Mouse (Mus musculus) brain, adult 2 months (tissue): ENCODE measurements around the gene Prx.
A peak's percentile ranks its signal among the peaks of the same experiment; 100 is the strongest.

Experiments used
- DNase-seq: peaks from one replicate; pipeline ENCODE4 v3.0.0; 2011; ENCODE audit warnings: low read depth, low spot score

Prx gene

DNA sequence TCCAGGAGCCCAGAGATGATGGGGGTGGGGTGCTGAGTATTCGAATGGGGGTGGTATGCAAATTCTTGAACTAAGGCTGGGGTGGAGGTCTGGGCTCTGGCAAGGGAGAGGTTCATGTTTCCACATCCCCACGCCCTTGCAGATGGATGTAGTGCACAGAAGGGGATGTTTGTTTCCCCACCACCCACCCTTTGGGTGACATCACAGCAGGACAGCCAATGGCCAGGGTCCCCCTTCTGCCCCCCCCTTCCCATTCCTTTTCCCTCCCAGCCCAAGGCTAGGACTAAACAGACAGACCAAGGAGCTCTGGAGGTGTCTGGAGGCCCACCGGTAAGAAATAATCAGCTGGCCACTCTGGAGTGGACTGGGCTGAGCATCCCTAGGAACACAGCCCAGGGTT lies at the start of gene Prx:
TSS of gene Prx (plus strand) at position 289 of the 400 bp plus-strand sequence.
- no peak for DNase-seq

DNA sequence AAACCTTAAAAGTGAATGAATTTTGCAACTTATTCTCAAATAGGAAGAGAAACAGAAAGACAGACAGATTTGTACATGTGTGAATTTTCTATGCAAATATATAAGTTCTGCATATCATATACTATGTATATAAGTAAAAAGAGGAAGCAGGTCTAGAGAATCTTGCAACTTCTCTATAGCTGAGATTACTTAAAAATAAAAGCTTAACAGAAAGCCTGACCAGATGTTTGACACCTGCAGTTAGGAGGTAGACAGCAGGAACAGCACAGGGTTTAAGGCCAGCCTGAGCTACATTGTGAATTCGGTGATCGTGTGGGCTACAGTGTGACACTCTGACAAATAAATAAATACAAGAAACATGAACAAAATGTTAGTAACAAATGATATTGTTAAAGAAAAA lies 47.8 kb upstream of the Prx start:
- no peak for DNase-seq

DNA sequence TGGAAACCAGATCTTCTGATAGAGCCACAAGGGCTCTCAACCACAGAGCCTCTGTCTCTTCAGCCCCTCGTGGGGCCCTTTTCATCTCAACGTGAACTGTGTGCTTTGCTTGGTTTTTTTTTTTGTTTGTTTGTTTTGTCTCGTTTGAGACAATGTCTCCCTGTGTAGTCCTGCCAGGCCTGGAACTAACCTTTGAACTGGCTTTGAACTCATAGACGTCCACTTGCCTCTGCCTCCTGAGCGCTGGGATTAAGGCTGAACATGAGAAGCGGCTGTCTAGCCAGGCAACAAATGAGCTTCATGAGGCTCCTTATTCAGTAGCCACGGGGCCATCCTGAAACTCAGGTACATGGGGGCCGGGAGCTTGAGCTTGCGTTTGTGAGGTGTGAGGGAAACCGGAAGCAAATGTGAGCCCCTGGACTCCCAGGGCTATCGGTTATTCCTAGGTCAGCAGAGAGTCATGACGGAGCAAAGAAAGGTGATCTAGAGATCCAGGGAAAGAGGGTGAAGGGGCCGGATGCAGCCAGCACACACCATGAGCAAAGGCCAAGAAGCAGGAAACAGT lies 46.8 kb upstream of the Prx start:
- DNase-seq, result no peak

DNA sequence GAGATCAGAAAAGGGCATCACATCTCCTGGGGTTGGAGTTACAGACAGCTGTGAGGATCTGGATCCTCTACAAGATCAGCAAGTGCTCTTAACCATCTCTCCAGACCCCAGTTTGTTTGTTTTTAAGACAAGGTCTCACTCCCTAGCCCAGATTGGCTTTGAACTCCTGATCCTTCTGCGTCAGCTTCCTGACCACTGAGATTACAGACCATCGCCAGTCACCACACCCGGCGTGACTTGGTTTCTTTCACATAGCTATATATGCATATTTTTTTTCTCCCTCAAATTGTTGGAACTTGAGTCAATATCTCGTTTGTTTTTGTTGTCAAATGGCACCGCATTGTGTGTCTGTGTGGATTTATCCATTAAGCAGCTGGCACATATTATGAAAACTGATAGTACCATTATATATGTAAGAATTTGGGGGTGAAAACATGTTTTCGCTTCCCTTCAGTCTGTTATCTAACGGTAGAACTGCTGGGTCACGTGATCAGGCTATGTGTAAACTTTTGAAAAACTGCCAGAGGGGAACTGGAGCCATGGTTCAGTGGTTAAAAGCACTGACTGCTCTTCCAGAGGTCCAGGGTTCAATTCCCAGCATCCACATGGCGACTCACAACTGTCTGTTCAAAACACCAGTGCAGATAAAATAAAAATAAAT lies 44.5 kb upstream of the Prx start:
- no peak for DNase-seq

DNA sequence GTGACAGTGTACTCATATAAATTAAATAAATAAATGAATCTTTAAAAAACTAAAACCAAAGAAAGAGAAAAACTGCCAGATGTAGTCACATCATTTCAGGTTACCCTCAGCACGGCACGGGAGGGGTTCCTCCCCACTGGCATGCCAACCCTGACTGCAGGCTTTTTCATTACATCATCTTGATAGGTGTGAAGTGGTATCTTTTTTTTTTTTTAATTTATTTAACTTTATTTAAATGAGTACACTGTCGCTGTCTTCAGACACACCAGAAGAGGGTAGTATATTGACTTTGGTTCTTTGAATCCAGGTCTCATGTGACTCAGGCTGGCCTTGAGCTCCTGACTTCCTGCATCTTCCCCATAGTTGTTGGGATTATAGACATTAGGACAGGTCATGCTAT lies 43.9 kb upstream of the Prx start:
- DNase-seq, result no peak

DNA sequence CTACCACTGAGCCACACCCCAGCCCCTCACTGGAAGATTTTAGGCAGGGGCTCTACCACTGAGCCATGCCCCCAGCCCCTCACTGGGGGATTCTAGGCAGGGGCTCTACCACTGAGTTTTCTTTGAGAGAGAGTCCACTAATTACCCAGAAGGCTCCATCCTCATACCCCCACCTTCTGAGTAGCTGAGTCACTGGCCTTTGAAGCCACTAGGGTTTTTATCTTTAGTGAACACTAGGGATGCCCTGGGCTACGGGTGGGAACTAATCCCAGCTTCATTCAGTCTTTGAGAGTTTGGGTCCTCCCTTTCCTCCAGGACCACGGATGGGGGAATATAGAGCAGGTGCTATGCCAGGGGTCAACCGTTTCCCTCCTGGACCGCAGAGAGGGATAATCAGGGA lies 40.5 kb upstream of the Prx start:
- DNase-seq, result no peak

DNA sequence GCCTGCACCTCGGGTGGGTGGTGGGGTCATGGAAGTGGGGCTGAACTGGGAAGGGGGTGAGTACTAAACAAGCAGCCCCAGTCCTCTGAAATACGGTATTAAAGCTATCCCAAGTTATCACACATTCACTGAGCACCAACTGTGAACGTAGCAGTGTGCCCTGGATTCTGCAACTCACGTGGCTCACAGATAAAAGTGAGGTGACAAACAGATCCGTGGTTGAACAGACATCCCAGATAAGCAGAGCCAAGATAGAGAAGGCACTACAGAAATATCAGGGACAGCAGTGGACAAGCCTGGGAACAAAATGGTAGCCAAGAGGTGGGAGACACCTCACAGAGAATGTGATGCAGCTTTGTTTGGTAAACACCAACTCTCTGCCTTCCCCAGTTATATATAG lies 39.5 kb upstream of the Prx start:
- DNase-seq, result no peak

DNA sequence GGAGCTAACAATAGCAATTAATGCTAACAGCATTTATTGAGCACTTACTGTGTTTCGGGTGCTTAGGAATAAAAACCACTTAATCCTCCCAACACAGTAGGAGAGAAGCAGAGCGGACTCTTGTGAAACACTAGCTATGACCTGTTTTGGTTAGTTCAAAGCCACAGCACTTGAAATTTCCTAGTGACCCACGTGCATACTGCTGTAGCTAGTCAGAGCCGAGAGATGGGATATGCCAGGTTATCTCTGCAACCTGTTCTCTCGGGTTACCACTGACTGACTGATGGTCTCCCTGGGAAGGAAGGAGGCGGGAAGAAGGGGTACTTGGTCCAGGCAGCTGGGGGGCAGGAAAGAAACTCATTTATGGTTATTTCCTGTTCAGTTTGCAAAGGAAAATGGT lies 38.6 kb upstream of the Prx start:
- no peak for DNase-seq

DNA sequence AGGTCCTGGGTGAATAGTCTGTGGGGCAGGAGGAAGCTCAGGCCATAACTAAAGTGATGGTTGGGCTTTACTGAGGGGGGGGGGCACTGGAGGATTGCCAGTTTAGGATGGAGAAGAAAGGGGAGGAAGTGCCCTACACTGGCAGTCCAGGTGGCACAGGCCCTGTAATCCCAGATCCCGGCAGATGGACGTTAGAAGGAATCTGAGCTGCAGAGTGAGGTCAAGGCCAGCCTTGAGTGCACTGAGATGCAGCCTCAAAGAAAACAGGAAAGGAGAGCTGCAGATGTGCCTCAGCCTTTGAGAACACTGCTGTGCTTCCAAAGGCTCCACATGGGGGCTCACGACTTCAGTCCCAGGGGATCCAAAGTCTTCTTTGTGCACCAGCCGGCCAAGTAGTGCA lies 31.5 kb upstream of the Prx start:
- peak; percentile 29 for DNase-seq

DNA sequence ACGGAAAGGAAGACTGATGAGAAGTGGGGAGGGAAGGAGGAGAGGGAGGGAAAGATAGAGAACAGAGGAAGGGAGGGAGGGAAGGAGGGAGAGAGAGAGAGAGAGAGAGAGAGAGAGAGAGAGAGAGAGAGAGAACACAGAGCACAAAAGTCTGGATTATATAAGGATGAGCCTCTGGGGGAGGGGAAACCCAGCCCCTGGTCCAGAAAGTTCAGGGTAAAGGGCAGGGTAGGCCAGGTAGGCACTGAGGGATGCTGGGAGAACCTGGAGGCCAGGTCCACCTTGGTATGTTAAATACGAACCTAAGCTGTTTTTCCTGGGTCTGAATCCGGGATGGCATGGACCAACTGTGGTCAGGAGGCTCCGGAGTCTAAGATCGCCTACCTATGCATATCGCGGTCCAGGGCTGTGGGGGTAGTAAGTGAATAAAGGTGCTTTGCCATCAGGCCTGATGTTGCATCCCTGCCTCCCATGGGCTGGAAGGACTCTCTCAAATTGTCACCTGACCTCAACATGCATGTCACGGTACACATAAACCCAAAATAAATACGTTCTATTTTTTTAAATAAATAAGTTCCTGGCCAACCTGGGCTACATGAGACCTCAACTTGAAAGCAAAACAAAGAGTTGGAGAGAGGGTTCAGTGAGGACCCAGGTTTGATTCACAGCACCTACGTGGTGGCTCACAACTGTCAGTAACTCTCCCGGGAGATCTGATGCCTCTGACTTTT lies 27.6 kb upstream of the Prx start:
- no peak for DNase-seq

DNA sequence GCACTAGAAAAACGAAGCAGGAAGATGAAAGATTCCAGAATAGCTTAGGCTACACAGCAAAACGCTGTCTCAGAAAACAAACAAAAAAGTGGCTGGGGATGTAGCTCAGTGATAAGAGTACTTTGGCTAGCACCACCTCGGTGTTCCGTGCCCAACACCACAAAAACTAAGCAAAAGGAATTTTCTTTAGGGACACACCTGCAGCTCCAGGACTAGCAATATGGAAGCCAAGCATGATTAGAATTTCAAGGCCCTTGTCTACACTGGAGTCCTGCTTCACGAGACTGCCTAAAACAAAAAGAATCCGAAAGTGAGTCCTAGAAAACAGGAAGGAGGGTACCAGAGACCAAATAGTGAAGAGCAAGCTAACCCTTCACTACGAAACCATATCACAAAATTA lies 26.5 kb upstream of the Prx start:
- DNase-seq, result no peak

DNA sequence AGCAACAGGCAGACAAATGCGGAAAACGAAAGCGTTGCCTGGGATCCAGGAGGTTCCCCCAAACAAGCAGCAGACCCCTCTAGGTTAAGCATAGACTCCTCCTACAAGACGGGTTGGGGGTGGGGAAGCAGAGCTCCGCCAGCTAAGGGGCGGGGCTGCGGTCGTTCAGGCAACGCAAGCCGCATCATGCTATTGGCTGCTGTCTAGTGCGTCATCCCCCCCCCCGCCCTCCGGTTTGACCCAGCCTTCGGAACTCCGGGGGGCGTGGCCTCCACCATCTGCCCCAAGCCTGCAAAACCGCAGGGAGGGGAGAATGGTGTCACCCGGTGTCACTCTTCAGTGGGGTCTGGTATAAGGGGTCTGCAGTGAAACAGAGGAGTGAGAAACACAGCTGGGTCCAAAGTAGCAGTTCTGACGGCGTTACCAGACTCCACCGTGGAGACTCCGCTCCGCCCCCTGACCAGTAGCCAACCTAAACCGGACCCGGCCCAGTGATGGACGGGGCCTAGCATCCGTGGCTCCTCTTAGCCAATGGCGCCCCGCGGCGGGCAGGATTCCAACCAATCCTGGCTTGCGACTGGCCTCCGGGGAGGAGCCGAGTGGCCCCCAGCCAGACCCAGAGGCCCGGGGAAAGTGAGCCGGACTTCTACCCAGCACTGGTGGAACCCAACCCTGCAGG lies 25.8 kb upstream of the Prx start, which contains the start of gene Sertad3:
TSS of gene Sertad3 (plus strand) at position 613 of the 679 bp plus-strand sequence.
- DNase-seq, result peak; percentile 99

DNA sequence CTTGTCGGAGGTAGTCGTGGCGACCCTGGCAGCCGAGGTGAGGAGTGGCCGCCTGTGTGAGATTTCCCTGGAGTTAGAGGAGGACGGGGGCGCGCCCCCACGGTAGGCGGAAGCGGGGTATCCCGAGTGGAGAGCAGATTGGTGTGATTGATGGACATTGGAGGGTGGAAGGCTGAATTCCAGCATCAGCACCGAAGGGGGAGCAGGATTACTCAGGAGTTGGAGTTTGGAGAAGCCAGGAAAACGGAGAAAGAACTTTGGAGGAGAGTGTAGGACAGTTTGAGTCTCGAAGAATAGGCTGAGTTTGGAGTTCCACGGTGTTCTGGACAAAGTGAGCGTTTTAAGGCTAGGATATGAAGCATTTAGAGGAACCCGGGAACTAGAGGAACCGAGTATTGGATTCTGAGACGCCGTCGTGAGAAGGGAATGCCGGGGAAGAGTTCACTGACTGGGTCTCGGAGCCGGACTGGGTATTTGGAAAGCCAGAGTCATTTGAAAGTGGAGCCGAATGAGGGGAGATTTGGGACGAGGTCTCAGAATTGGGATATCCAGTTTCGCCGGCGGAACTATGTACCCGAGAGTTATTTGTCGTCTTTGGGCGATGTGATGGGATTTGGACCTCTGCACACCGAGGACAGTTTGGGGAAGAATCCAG lies 25.2 kb upstream of the Prx start:
- no peak for DNase-seq

DNA sequence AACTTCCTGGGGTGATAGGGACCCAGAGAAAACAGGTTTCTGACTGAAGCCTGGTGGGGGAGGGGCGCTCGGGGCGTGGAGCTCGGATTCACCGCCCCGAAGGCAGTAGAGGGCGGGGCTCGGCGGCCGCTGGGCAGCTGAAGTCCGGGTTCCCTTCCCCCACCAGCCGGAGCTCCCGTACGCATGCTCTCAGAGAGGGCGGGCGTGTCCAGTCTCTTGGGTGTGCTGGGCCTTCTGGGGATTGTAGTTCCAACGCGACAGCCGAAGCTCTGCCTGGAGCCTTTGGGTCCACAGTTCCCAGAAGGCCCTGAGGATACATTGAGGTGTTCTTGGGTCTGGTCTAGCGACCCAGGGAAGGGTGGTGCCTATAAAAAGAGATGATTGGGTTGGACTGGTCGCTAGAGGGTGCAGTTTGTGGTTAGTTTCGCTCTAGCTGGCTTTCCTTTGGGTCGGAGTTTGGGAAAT lies 24.6 kb upstream of the Prx start:
- DNase-seq, result peak; percentile 100

DNA sequence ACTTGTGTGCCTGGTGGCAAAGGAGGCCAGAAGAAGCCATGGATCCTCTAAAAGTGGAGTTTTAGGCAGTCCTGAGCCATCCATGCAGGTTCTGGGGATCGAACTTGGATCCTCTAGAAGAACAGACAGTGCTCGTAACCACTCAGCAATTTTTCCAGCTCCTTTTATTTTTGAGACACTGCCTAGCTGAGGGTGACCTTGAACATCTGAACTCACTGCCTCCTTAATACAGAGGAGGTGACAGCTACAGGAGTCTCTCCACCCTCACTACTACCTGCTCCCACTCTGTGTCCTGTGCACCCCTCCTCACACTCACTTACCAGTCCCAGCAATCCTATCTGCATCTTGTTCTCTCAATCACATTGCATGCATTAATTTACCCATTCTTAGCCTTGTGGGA lies 23.5 kb upstream of the Prx start:
- DNase-seq, result no peak

DNA sequence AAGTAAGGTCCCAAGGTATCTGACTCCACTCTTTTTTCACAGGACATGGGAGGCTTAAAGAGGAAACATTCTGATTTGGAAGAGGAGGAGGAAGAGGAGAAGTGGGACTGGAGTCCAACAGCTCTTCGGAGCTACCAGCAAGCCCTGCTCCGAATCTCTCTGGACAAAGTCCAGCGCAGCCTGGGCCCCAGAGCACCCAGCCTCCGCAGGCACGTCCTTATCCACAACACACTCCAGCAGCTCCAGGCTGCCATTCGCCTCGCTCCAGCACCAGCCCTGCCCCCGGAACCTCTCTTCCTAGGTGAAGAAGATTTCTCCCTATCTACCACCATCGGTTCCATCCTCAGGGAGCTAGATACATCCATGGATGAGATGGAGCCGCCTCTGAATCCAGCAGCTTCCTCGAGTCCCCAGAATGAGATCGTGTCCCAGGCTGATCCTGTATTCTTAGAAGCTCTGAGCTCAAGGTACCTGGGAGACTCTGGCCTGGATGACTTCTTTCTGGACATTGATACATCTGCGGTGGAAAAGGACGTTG lies 23.0 kb upstream of the Prx start:
- no peak for DNase-seq

DNA sequence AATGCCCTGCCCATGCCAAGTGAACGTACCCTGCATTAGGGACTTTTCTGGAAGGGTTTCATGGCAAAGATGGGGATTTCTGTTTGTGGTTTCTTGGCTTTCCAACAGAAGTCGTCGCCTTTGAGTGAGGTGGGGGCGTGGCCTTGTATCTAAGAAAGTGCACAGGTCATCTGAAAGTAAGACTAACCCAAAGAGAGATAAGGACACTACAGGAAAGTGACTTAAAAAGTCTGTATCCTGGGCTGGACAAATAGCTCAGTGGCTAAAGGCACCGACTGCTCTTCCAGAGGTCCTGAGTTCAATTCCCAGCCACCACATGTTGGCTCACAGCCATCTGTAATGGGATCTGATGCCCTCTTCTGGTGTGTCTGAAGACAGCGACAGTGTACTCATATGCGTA lies 20.6 kb upstream of the Prx start:
- no peak for DNase-seq

DNA sequence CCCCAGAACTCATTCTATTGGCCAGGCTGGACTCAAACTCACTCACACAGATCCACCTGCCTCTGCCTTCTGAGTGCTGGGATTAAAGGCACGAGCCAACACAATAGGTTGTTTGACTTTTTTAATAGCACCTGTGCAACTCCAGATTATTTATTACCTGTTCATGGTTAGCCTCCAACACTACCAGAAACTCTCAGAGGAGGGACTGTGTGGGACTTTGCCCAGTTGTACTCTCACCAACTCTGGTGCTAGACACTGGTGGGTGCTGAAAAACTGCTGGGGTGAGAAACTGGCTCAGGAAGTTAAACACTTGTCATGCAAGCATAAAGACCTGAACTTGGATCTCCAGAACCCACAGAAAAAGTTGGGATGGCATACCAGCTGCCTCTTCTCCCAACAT lies 19.4 kb upstream of the Prx start:
- no peak for DNase-seq

DNA sequence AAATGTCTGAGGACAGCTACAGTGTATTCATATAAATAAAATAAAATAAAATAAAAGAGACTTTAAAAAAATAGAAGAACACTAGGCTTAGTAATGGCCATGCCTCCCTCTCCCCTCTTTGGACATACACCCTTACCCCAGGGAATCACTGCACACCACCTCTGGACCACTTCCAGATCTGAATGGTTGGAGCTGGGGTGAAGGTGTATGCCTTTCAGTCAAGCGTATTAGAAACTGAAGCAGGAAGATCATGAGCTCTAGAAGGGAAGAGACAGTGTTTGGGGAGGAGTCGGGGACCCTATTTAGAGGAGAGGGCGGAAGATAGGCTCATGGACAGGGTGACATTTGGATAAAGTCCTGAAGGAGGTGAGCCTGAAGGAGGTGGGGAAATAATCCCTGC lies 18.6 kb upstream of the Prx start:
- DNase-seq, result no peak

DNA sequence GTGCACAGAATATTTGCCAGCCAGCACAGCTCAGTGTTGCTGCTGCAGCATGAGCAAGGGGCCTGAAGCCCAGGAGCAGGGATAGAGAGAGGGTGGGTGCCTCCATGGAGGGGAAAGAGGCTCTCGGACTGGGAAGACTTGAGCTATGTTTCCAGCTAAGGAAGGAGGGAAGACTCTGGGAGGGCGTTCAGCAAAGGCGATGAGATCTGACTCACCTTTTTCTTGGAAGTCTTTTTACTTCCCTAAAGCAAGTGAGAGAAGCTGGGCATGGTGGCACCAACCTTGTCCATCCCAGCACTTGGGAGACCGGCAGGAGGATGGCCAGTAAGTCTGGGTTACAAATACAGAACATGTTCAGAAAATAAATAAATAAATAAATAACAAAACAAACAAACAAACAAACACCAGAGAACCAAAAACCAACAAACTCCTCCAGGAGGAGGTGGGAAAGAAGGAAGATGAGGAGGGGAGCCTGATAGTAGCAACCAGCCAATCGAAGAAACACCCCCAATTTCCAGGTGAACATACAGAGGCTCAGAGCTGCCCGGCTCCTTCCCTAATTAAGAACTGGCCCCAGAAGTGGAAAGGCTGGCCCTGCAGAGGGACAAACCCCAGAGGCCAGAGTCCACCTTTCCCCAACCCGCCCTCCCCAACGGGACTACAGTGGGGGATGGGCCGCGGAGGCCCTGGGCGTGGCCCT lies 18.0 kb upstream of the Prx start:
- DNase-seq, result peak; percentile 42

DNA sequence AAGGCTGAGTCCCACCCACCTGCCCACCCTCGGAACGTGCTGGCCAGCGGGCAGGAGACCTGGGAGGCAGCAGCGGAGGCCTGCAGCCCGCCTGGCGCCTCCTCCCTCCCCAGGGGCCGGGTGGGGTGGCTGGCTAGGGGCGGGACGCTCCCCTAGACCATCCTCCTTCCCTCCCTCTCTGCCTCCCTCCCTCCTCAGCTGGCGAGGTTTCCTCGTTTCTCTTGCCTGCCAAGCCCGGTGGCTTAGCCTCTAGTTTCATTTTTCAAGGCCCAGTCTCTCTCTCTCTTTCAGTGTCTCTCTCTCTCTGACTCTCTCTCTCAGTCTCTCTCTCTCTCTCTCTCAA lies 17.5 kb upstream of the Prx start:
- DNase-seq, result peak; percentile 91
